Mouse (Mus musculus): ENCODE measurements around the gene Tomm40l. TPM values are rescaled to one million over a fixed set of nuclear protein-coding genes. Genes with fewer than 3 reads are reported as not detected.

Tomm40l gene
- polyA plus RNA-seq, 1 experiment, result 20.3 TPM

GRCm38 (mm10) chr1:171258921-171259320 is 36.6 kb upstream of the Tomm40l start:
- H3K4me3 ChIP-seq (ENCODE audit: extremely low read depth, insufficient read depth, insufficient read length), result no peak overlapping the region
- no peak overlapping the region for H3K27ac ChIP-seq (ENCODE audit: insufficient read depth, low read length)
- H3K27me3 ChIP-seq (ENCODE audit: control insufficient read depth, insufficient read depth, low read length), result 0 out of 2 replicates have a peak, but pooled peaks cover 2% of the 10 kb centered on the region
- DNase-seq (ENCODE audit: low read depth in 1 of 2, low spot score in 2 of 2), result no peak
- no peaks in the 10 kb centered on the region; the same call in 1 of the 2 replicates for H3K4me1 ChIP-seq (ENCODE audit: control insufficient read depth, insufficient read depth, insufficient read length)
- 63% methylated on average over 17 of the region's 17 CpGs for WGBS
- no peak for TF ChIP-seq POLR2A (IDR thresholded peaks at IDR 0.05; ENCODE audit: low read depth, low read length)
- no peak for TF ChIP-seq CTCF (IDR thresholded peaks at IDR 0.05; ENCODE audit: extremely low read depth, insufficient read depth, insufficient read length, insufficient replicate concordance)
- no peaks in the 10 kb centered on the region for H3K36me3 ChIP-seq (ENCODE audit: control insufficient read depth, insufficient read depth, low read length)

- DNase-seq (ENCODE audit: low read depth in 1 of 2, low spot score in 2 of 2), result no peak
- H3K4me3 ChIP-seq (ENCODE audit: extremely low read depth, insufficient read depth, insufficient read length), result no peak overlapping the region
- no peak for TF ChIP-seq CTCF (IDR thresholded peaks at IDR 0.05; ENCODE audit: extremely low read depth, insufficient read depth, insufficient read length, insufficient replicate concordance)
- no peak for TF ChIP-seq POLR2A (IDR thresholded peaks at IDR 0.05; ENCODE audit: low read depth, low read length)
- no peak overlapping the region for H3K27ac ChIP-seq (ENCODE audit: insufficient read depth, low read length)
- 0 out of 2 replicates have a peak, but pooled peaks cover 2% of the 10 kb centered on the region for H3K27me3 ChIP-seq (ENCODE audit: control insufficient read depth, insufficient read depth, low read length)
- H3K36me3 ChIP-seq (ENCODE audit: control insufficient read depth, insufficient read depth, low read length), result no peaks in the 10 kb centered on the region
- no peaks in the 10 kb centered on the region for H3K4me1 ChIP-seq (ENCODE audit: control insufficient read depth, insufficient read depth, insufficient read length)
- WGBS, result 89% methylated on average over 9 of the region's 9 CpGs
Measured at GRCm38 (mm10) chr1:171257781-171258180, 35.5 kb upstream of the Tomm40l start.

- no peak overlapping the region for H3K4me3 ChIP-seq (ENCODE audit: extremely low read depth, insufficient read depth, insufficient read length)
- no peaks in the 10 kb centered on the region for H3K4me1 ChIP-seq (ENCODE audit: control insufficient read depth, insufficient read depth, insufficient read length)
- TF ChIP-seq POLR2A (IDR thresholded peaks at IDR 0.05; ENCODE audit: low read depth, low read length), result no peak
- TF ChIP-seq CTCF (IDR thresholded peaks at IDR 0.05; ENCODE audit: extremely low read depth, insufficient read depth, insufficient read length, insufficient replicate concordance), result peak; percentile 59; the same call in 1 of the 2 replicates
- peak in 1 of 2 experiments; percentile 55 for DNase-seq (ENCODE audit: low read depth in 1 of 2, low spot score in 2 of 2)
- H3K36me3 ChIP-seq (ENCODE audit: control insufficient read depth, insufficient read depth, low read length), result no peaks in the 10 kb centered on the region
- WGBS, result 66% methylated on average over 15 of the region's 15 CpGs
- H3K27ac ChIP-seq (ENCODE audit: insufficient read depth, low read length), result no peak overlapping the region
- 0 out of 2 replicates have a peak, but pooled peaks cover 2% of the 10 kb centered on the region for H3K27me3 ChIP-seq (ENCODE audit: control insufficient read depth, insufficient read depth, low read length)
Measured at GRCm38 (mm10) chr1:171256937-171257548, 34.7 kb upstream of the Tomm40l start.

- Histone ChIP-seq H3K27ac (ENCODE audit: insufficient read depth, low read length) (no peak overlapping the region), H3K36me3 (ENCODE audit: control insufficient read depth, insufficient read depth, low read length) (no peaks in the 10 kb centered on the region), H3K4me3 (ENCODE audit: extremely low read depth, insufficient read depth, insufficient read length) (no peak overlapping the region), H3K27me3 (ENCODE audit: control insufficient read depth, insufficient read depth, low read length) (0 out of 2 replicates have a peak, but pooled peaks cover 2% of the 10 kb centered on the region), H3K4me1 (ENCODE audit: control insufficient read depth, insufficient read depth, insufficient read length) (no peaks in the 10 kb centered on the region)
- WGBS, result 92% methylated on average over 24 of the region's 24 CpGs
- DNase-seq (ENCODE audit: low read depth in 1 of 2, low spot score in 2 of 2), result no peak
- TF ChIP-seq POLR2A (IDR thresholded peaks at IDR 0.05; ENCODE audit: low read depth, low read length), result no peak
- no peak for TF ChIP-seq CTCF (IDR thresholded peaks at IDR 0.05; ENCODE audit: extremely low read depth, insufficient read depth, insufficient read length, insufficient replicate concordance)
Measured at GRCm38 (mm10) chr1:171256095-171256818, 33.9 kb upstream of the Tomm40l start.

GRCm38 (mm10) chr1:171252415-171252814 is 30.1 kb upstream of the Tomm40l start:
- H3K27ac ChIP-seq (ENCODE audit: insufficient read depth, low read length), result no peak overlapping the region
- H3K4me1 ChIP-seq (ENCODE audit: control insufficient read depth, insufficient read depth, insufficient read length), result no peaks in the 10 kb centered on the region
- H3K27me3 ChIP-seq (ENCODE audit: control insufficient read depth, insufficient read depth, low read length), result 0 out of 2 replicates have a peak, but pooled peaks cover 1% of the 10 kb centered on the region
- TF ChIP-seq POLR2A (IDR thresholded peaks at IDR 0.05; ENCODE audit: low read depth, low read length) (no peak), CTCF (IDR thresholded peaks at IDR 0.05; ENCODE audit: extremely low read depth, insufficient read depth, insufficient read length, insufficient replicate concordance) (no peak)
- DNase-seq (ENCODE audit: low read depth in 1 of 2, low spot score in 2 of 2), result no peak
- 87% methylated on average over 17 of the region's 17 CpGs for WGBS
- no peaks in the 10 kb centered on the region for H3K36me3 ChIP-seq (ENCODE audit: control insufficient read depth, insufficient read depth, low read length)
- H3K4me3 ChIP-seq (ENCODE audit: extremely low read depth, insufficient read depth, insufficient read length), result no peak overlapping the region

GRCm38 (mm10) chr1:171251594-171252324 is 29.4 kb upstream of the Tomm40l start:
- TF ChIP-seq POLR2A (IDR thresholded peaks at IDR 0.05; ENCODE audit: low read depth, low read length) (no peak), CTCF (IDR thresholded peaks at IDR 0.05; ENCODE audit: extremely low read depth, insufficient read depth, insufficient read length, insufficient replicate concordance) (no peak)
- DNase-seq (ENCODE audit: low read depth in 1 of 2, low spot score in 2 of 2), result no peak
- Histone ChIP-seq H3K36me3 (ENCODE audit: control insufficient read depth, insufficient read depth, low read length) (no peaks in the 10 kb centered on the region), H3K4me1 (ENCODE audit: control insufficient read depth, insufficient read depth, insufficient read length) (no peaks in the 10 kb centered on the region), H3K4me3 (ENCODE audit: extremely low read depth, insufficient read depth, insufficient read length) (no peak overlapping the region), H3K27ac (ENCODE audit: insufficient read depth, low read length) (no peak overlapping the region), H3K27me3 (ENCODE audit: control insufficient read depth, insufficient read depth, low read length) (0 out of 2 replicates have a peak, but pooled peaks cover 1% of the 10 kb centered on the region)
- WGBS, result 36% methylated on average over 13 of the region's 13 CpGs
